Mouse (Mus musculus) heart, embryonic 16.5 days (tissue): ENCODE measurements around the gene Tmem131l. TPM values are rescaled to one million over a fixed set of nuclear protein-coding genes. Genes with fewer than 3 reads are reported as not detected.
A peak's percentile ranks its signal among the peaks of the same experiment; 100 is the strongest.

Source experiments
- ATAC-seq: fragments of 200-750 bp; cut with Nextera tagmentation; replicated peaks from 2 replicates; pipeline ENCODE4 v1.8.0; 2017; ENCODE audit warnings: moderate number of reproducible peaks; ENCODE audit not compliant: insufficient read depth, low FRiP score; ENCODE audit errors: extremely low read depth
- H3K27ac ChIP-seq: fragments of 300-500 bp; sonication (generic); 2 replicates; pipeline ENCODE4 v1.5.1; 2014; ENCODE audit warnings: mild to moderate bottlenecking, low read length, control low read depth, moderate library complexity
- H3K27me3 ChIP-seq: fragments of 300-500 bp; sonication (generic); 2 replicates; pipeline ENCODE4 v1.6.1; 2014; ENCODE audit warnings: low read length, mixed read lengths; ENCODE audit not compliant: control insufficient read depth, insufficient read depth
- H3K36me3 ChIP-seq: fragments of 300-500 bp; sonication (generic); 2 replicates; pipeline ENCODE4 v1.6.1; 2014; ENCODE audit not compliant: control insufficient read depth, insufficient read depth
- H3K4me1 ChIP-seq: fragments of 300-500 bp; sonication (generic); 2 replicates; pipeline ENCODE4 v1.6.1; 2014; ENCODE audit warnings: low read length, mixed read lengths; ENCODE audit not compliant: control insufficient read depth, insufficient read depth
- H3K4me2 ChIP-seq: fragments of 300-500 bp; sonication (generic); 2 replicates; pipeline ENCODE4 v1.6.1; 2014; ENCODE audit warnings: low read depth, mild to moderate bottlenecking, control low read depth, low read length
- H3K4me3 ChIP-seq: fragments of 300-500 bp; sonication (generic); 2 replicates; pipeline ENCODE4 v1.5.1; 2014; ENCODE audit warnings: mild to moderate bottlenecking, control low read depth, low read length
- H3K9ac ChIP-seq: fragments of 300-500 bp; sonication (generic); 2 replicates; pipeline ENCODE4 v1.6.1; 2014; ENCODE audit warnings: low read length, control low read depth
- H3K9me3 ChIP-seq: fragments of 300-500 bp; sonication (generic); replicated peaks from 2 replicates; pipeline ENCODE4 v1.6.1; 2016; ENCODE audit warnings: low read length; ENCODE audit not compliant: control insufficient read depth
- WGBS: fragments of 180-500 bp; shearing (Covaris S2); extraction: QIAGEN DNeasy Blood & Tissue Kit; methylation state at CpG from one replicate; pipeline ENCODE4 v1.1.7; 2014; 5-methylcytosine and 5-hydroxymethylcytosine counted together
- polyA plus RNA-seq: library from polyadenylated mRNA; unstranded; fragments of >200 nt; fragmentation: Nextera tagmentation; extraction: Ambion mirVana; gene quantifications from 2 replicates; pipeline ENCODE4 v1.2.1, GENCODE M21; 2015

The Tmem131l gene
- polyA plus RNA-seq, 1 experiment from 2014 or later: 47.8 TPM

- Histone ChIP-seq H3K36me3 (no peaks in the 10 kb centered on the region), H3K4me1 (peaks cover 10% of the 10 kb centered on the region), H3K4me2 (peak overlapping the region; percentile 45; the same call in 1 of the 2 replicates), H3K27ac (peak overlapping the region; percentile 83), H3K9me3 (no peaks in the 10 kb centered on the region), H3K4me3 (peak overlapping the region; percentile 4; the same call in 1 of the 2 replicates), H3K27me3 (no peaks in the 10 kb centered on the region), H3K9ac (peak overlapping the region; percentile 44)
- WGBS: 4% methylated on average over 1 of the region's 1 CpGs
- ATAC-seq: peak; percentile 89
These were observed 177.0 kb downstream of the Tmem131l start for GRCm38 (mm10) chr3:83862956-83863355.

- no peak for ATAC-seq
- 86% methylated on average over 7 of the region's 7 CpGs for WGBS
These were observed 180.4 kb downstream of the Tmem131l start for GRCm38 (mm10) chr3:83859595-83859994.

GRCm38 (mm10) chr3:83859071-83859470, 180.9 kb downstream of the Tmem131l start:
- Histone ChIP-seq H3K9ac (no peak overlapping the region), H3K4me3 (no peak overlapping the region), H3K4me1 (peaks cover 10% of the 10 kb centered on the region), H3K36me3 (no peaks in the 10 kb centered on the region), H3K27me3 (no peaks in the 10 kb centered on the region), H3K4me2 (no peak overlapping the region), H3K27ac (no peak overlapping the region), H3K9me3 (no peaks in the 10 kb centered on the region)
- no peak for ATAC-seq
- WGBS: 86% methylated on average over 3 of the region's 3 CpGs

More at GRCm38 (mm10) chr3:83859595-83859994, 180.4 kb downstream of the Tmem131l start:
- Histone ChIP-seq H3K4me2 (no peak overlapping the region), H3K4me3 (no peak overlapping the region), H3K36me3 (no peaks in the 10 kb centered on the region), H3K27ac (no peak overlapping the region), H3K27me3 (no peaks in the 10 kb centered on the region), H3K4me1 (peaks cover 10% of the 10 kb centered on the region), H3K9me3 (no peaks in the 10 kb centered on the region), H3K9ac (no peak overlapping the region)

- Histone ChIP-seq H3K4me1 (peaks cover 3% of the 10 kb centered on the region), H3K27ac (no peak overlapping the region), H3K9ac (no peak overlapping the region), H3K9me3 (no peaks in the 10 kb centered on the region), H3K4me3 (no peak overlapping the region), H3K36me3 (no peaks in the 10 kb centered on the region), H3K4me2 (no peak overlapping the region), H3K27me3 (no peaks in the 10 kb centered on the region)
- 82% methylated on average over 13 of the region's 13 CpGs for WGBS
- ATAC-seq: no peak
These were observed 182.4 kb downstream of the Tmem131l start for GRCm38 (mm10) chr3:83857621-83858020.

- 82% methylated on average over 5 of the region's 5 CpGs for WGBS
- Histone ChIP-seq H3K9ac (no peak overlapping the region), H3K4me3 (no peak overlapping the region), H3K4me2 (no peak overlapping the region), H3K4me1 (no peaks in the 10 kb centered on the region), H3K27me3 (no peaks in the 10 kb centered on the region), H3K36me3 (no peaks in the 10 kb centered on the region), H3K9me3 (no peaks in the 10 kb centered on the region), H3K27ac (no peak overlapping the region)
- ATAC-seq: no peak
These were observed 184.3 kb downstream of the Tmem131l start for GRCm38 (mm10) chr3:83855643-83856042.

GRCm38 (mm10) chr3:83849341-83849740, 190.6 kb downstream of the Tmem131l start:
- Histone ChIP-seq H3K4me2 (no peak overlapping the region), H3K27me3 (no peaks in the 10 kb centered on the region), H3K4me1 (no peaks in the 10 kb centered on the region), H3K4me3 (no peak overlapping the region), H3K9me3 (no peaks in the 10 kb centered on the region), H3K9ac (no peak overlapping the region), H3K27ac (no peak overlapping the region), H3K36me3 (no peaks in the 10 kb centered on the region)
- no peak for ATAC-seq
- WGBS: 69% methylated on average over 2 of the region's 2 CpGs

Other genes starting within 250 kb of the Tmem131l start
- 2.1 and 2.6 TPM in 2 replicates for gene Tlr2, start 198.4 kb downstream of the Tmem131l start, polyA plus RNA-seq
- 8.5 and 10.6 TPM in 2 replicates for gene Mnd1, start 115.6 kb upstream of the Tmem131l start, polyA plus RNA-seq
- 0.24 and 0.32 TPM in 2 replicates for gene Gm6525, start 133.9 kb upstream of the Tmem131l start, polyA plus RNA-seq